In the genomic region with DNA sequence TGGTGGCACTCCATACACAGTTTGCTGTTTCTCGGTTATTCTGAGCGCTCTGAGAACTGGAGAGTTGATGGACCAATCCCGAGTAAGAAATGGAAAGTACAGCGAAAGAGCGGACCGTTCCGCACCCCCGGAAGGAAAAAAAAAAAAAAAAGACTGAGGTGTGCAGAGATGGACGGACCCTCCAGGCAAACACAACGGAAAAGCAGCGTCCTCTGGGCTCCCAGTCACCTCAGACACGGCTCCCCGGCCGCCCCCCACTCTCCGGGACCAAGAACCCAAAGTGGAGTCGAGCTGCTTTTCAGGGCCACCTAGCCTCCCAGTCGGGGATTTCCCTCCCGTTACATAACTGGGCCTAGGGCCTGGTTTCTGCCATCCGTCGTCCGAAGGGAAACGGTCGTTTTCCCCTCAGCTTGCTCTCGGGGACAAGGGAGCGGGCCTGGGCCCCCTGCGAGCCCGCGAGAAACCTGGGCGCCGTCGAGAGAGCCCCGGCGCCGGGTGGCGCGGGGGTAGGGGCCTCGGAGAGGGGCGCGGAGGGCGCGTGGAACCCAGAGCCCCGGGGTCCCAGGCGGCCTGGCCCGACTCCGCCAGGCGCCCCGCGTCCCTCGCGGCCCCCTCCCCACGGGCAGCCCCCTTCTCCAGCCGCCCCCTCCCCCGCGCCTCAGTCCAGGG, we compare ENCODE assay signal across 8 mouse cellular contexts. TPM values are rescaled to one million over a fixed set of nuclear protein-coding genes. Genes with fewer than 3 reads are reported as not detected.
A peak's percentile ranks its signal among the peaks of the same experiment; 100 is the strongest.
DNase-seq lines count a peak whose midpoint lies in the region; ATAC-seq lines count a peak whose summit lies in the region.

No protein-coding gene starts in this region.

- no peaks in the 10 kb centered on the region for H3K9me3 ChIP-seq in forebrain, embryonic 15.5 days
- H3K9me3 ChIP-seq in hindbrain, embryonic 15.5 days, result no peaks in the 10 kb centered on the region
- no peaks in the 10 kb centered on the region for H3K9me3 ChIP-seq in limb, embryonic 11.5 days (ENCODE audit: control insufficient read depth, low read length)
- no peaks in the 10 kb centered on the region for H3K9me3 ChIP-seq in midbrain, embryonic 11.5 days (ENCODE audit: control insufficient read depth, low read length)

- H3K27me3 ChIP-seq in forebrain, embryonic 15.5 days, result no peaks in the 10 kb centered on the region
- H3K27me3 ChIP-seq in hindbrain, embryonic 15.5 days, result no peaks in the 10 kb centered on the region
- no peaks in the 10 kb centered on the region for H3K27me3 ChIP-seq in limb, embryonic 11.5 days (ENCODE audit: control insufficient read depth, insufficient read depth, low read length)
- H3K27me3 ChIP-seq in midbrain, embryonic 11.5 days (ENCODE audit: control insufficient read depth, insufficient read depth, low read length), result no peaks in the 10 kb centered on the region

- peaks cover 27% of the 10 kb centered on the region for H3K4me1 ChIP-seq in forebrain, embryonic 15.5 days
- peaks cover 28% of the 10 kb centered on the region for H3K4me1 ChIP-seq in hindbrain, embryonic 15.5 days (replicated peaks)
- no peaks in the 10 kb centered on the region for H3K4me1 ChIP-seq in limb, embryonic 11.5 days (ENCODE audit: control insufficient read depth, insufficient read depth, low read length)
- H3K4me1 ChIP-seq in midbrain, embryonic 11.5 days (ENCODE audit: control insufficient read depth, insufficient read depth, low read length), result peaks cover 10% of the 10 kb centered on the region

- H3K27ac ChIP-seq in forebrain, embryonic 15.5 days (replicated peaks), result peak overlapping the region; percentile 94
- peak overlapping the region; percentile 92 for H3K27ac ChIP-seq in hindbrain, embryonic 15.5 days (replicated peaks)
- H3K27ac ChIP-seq in limb, embryonic 11.5 days (replicated peaks; ENCODE audit: low read depth, low read length), result peak overlapping the region; percentile 93
- H3K27ac ChIP-seq in midbrain, embryonic 11.5 days (ENCODE audit: low read depth, low read length), result peak overlapping the region; percentile 90

- DNase-seq in ovary, postnatal 10 days (ENCODE audit: low spot score), result peak; percentile 27
- DNase-seq in ovary, adult 18-20 months (ENCODE audit: low spot score), result no peak
- DNase-seq in cerebellum, adult 11-12 months, result peak; percentile 47
- peak; percentile 56 for DNase-seq in limb, embryonic 11.5 days (ENCODE audit: low spot score)
- peak; percentile 92 for DNase-seq in midbrain, embryonic 11.5 days (ENCODE audit: low spot score, missing footprints)
- DNase-seq in spleen, postnatal 14 days (ENCODE audit: low spot score in 2 of 2), result peak; percentile 16 to 17

- peak overlapping the region; percentile 95 for H3K9ac ChIP-seq in forebrain, embryonic 15.5 days (replicated peaks)
- peak overlapping the region; percentile 93 for H3K9ac ChIP-seq in hindbrain, embryonic 15.5 days
- H3K9ac ChIP-seq in limb, embryonic 11.5 days (ENCODE audit: low read length), result peak overlapping the region; percentile 98
- peak overlapping the region; percentile 83 for H3K9ac ChIP-seq in midbrain, embryonic 11.5 days (ENCODE audit: low read length)

- WGBS in forebrain, embryonic 15.5 days, result under 1% methylated on average over 52 of the region's 54 CpGs
- 0% methylated on average over 45 of the region's 54 CpGs for WGBS in hindbrain, embryonic 15.5 days
- WGBS in limb, embryonic 11.5 days, result under 1% methylated on average over 39 of the region's 54 CpGs
- WGBS in midbrain, embryonic 11.5 days, result under 1% methylated on average over 41 of the region's 54 CpGs

- H3K36me3 ChIP-seq in forebrain, embryonic 15.5 days, result no peaks in the 10 kb centered on the region
- no peaks in the 10 kb centered on the region for H3K36me3 ChIP-seq in hindbrain, embryonic 15.5 days
- no peaks in the 10 kb centered on the region for H3K36me3 ChIP-seq in limb, embryonic 11.5 days (ENCODE audit: control insufficient read depth, insufficient read depth, low read length)
- no peaks in the 10 kb centered on the region for H3K36me3 ChIP-seq in midbrain, embryonic 11.5 days (ENCODE audit: control insufficient read depth, insufficient read depth, low read length)

- peak overlapping the region; percentile 67 for H3K4me2 ChIP-seq in forebrain, embryonic 15.5 days (replicated peaks)
- peak overlapping the region; percentile 90 for H3K4me2 ChIP-seq in hindbrain, embryonic 15.5 days
- H3K4me2 ChIP-seq in limb, embryonic 11.5 days (ENCODE audit: low read depth, severe bottlenecking), result peak overlapping the region; percentile 62
- H3K4me2 ChIP-seq in midbrain, embryonic 11.5 days, result peak overlapping the region; percentile 84

- H3K4me3 ChIP-seq in forebrain, embryonic 15.5 days, result peak overlapping the region; percentile 91
- H3K4me3 ChIP-seq in hindbrain, embryonic 15.5 days, result peak overlapping the region; percentile 91
- peak overlapping the region; percentile 98 for H3K4me3 ChIP-seq in limb, embryonic 11.5 days (ENCODE audit: low read depth, low read length)
- H3K4me3 ChIP-seq in midbrain, embryonic 11.5 days (ENCODE audit: low read depth, low read length), result peak overlapping the region; percentile 62

- peak; percentile 44 for ATAC-seq in forebrain, embryonic 15.5 days (replicated peaks)
- ATAC-seq in hindbrain, embryonic 15.5 days (ENCODE audit: low FRiP score, low read depth), result no peak; the same call in 1 of the 2 replicates
- no peak; the same call in 1 of the 2 replicates for ATAC-seq in limb, embryonic 11.5 days (ENCODE audit: insufficient number of reproducible peaks, low FRiP score, low TSS enrichment, low read depth)
- ATAC-seq in midbrain, embryonic 11.5 days (ENCODE audit: low FRiP score), result no peak; the same call in 1 of the 2 replicates

RNA-seq across cellular contexts. Expression of a gene that starts 0.5 kb away (rescaled TPM):
- polyA plus RNA-seq in forebrain, embryonic 15.5 days (2015; fragmentation: Nextera tagmentation; extraction: Ambion mirVana), result 427 and 428 TPM in 2 replicates
- 312 TPM in 2 replicates for polyA plus RNA-seq in hindbrain, embryonic 15.5 days (2015; fragmentation: Nextera tagmentation; extraction: Ambion mirVana)
- polyA plus RNA-seq in limb, embryonic 11.5 days (2014; fragmentation: Nextera tagmentation; extraction: Ambion mirVana), result 597 and 627 TPM in 2 replicates
- 603 and 652 TPM in 2 replicates for polyA plus RNA-seq in midbrain, embryonic 11.5 days (2014; fragmentation: Nextera tagmentation; extraction: Ambion mirVana)

RNA-seq across cellular contexts. Expression of a gene that starts 14.7 kb away (rescaled TPM):
- 166 and 169 TPM in 2 replicates for polyA plus RNA-seq in forebrain, embryonic 15.5 days (2015; fragmentation: Nextera tagmentation; extraction: Ambion mirVana)
- 141 and 145 TPM in 2 replicates for polyA plus RNA-seq in hindbrain, embryonic 15.5 days (2015; fragmentation: Nextera tagmentation; extraction: Ambion mirVana)
- polyA plus RNA-seq in limb, embryonic 11.5 days (2014; fragmentation: Nextera tagmentation; extraction: Ambion mirVana), result 281 and 317 TPM in 2 replicates
- 262 and 327 TPM in 2 replicates for polyA plus RNA-seq in midbrain, embryonic 11.5 days (2014; fragmentation: Nextera tagmentation; extraction: Ambion mirVana)
